Mouse (Mus musculus) gastrocnemius, postnatal 14 days (tissue): ENCODE data around the gene Clcnkb. TPM values are rescaled to one million over a fixed set of nuclear protein-coding genes. Genes with fewer than 3 reads are reported as not detected.
A peak's percentile ranks its signal among the peaks of the same experiment; 100 is the strongest.

Experiments used
- DNase-seq: peaks from one replicate; pipeline ENCODE4 v3.0.0; 2021; ENCODE audit warnings: mixed read lengths
- intact Hi-C: fragments of 180-260 bp; cut with DNase I; formaldehyde crosslinking; loops from one replicate; pipeline ENCODE4 v1.15.1; 2025; ENCODE audit warnings: low total_unique reads
- long read RNA-seq, 2 experiments: library from polyadenylated mRNA; stranded (forward); transcript quantifications; one replicate each; pipeline ENCODE4 v2.0.0; 2021
- total RNA-seq, 2 experiments: library from RNA; stranded (reverse); gene quantifications; 2 replicates each; pipeline ENCODE4 v1.2.3; 2021

Gene Clcnkb
- total RNA-seq = under 1 TPM; 0.31 to 0.80 TPM
- long read RNA-seq, experiment 1, partial matches to known transcripts = 1 of 2 reads
- long read RNA-seq, experiment 1, other reads (novel, unspliced or antisense) = 1 of 2 reads
- long read RNA-seq, experiment 2, partial matches to known transcripts = 1 of 1 reads
- long read RNA-seq, experiment 2, other reads (novel, unspliced or antisense) = 0 of 1 reads

DNA sequence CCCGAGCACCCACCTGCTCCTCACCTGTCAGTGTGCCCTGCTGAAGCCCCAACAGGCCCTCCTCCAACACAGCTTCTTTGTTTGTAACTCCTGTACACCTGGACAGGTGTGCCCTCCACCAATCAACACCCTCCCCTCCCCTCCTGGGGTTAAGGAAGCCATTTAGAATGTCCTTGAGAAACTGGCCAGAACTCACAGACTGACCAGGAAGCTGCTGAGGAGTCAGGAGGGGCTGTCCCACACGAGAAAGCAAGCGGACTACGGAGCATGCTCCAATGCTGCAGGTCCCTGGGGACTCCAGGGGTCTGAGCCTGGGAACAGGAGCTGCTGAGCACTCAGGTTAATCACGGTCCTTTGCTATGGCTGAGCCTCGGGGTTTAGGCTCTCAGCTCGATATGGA is at the start of gene Clcnkb:
Clcnkb (minus strand) TSS at position 91 of the 400 bp plus-strand sequence.
- intact Hi-C loops = no loop called here
- DNase-seq = no peak

DNA sequence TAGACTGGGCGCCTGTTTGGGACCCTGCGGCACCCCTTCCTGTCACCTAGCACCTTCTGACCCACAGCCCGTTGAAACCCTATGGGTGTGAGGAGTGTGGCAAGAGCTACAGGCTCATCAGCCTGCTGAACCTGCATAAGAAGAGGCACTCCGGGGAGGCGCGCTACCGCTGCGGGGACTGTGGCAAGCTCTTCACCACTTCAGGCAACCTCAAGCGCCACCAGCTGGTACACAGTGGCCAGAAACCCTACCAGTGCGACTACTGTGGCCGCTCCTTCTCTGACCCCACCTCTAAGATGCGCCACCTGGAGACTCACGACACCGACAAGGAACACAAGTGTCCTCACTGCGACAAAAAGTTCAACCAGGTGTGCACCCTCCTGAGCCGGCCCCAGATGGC is 48.9 kb upstream of the Clcnkb start:
- no peak for DNase-seq
- intact Hi-C loops = no loop called here

DNA sequence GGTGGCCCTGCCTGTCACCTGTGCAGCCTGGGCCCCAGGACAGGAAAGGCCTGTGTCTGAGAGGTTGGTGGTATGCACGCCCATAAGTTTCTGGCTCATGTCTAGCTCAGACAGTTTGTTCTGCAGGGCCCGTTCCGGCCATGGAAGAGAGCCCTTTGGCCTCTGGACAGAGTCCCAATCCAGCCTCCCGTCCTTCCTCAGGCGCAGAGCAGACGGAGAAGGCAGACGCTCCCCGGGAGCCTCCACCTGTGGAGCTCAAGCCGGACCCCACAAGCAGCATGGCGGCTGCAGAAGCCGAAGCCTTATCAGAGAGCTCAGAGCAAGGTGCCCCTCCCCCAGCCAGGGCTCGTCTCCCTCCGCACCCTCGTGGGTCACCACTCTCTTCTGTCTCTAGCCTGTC is 47.7 kb upstream of the Clcnkb start:
- intact Hi-C loops = no loop called here
- DNase-seq = no peak

GRCm38 (mm10) chr4:141461576-141461975 is 45.8 kb upstream of the Clcnkb start:
- intact Hi-C loops = no loop called here
- DNase-seq = no peak

DNA sequence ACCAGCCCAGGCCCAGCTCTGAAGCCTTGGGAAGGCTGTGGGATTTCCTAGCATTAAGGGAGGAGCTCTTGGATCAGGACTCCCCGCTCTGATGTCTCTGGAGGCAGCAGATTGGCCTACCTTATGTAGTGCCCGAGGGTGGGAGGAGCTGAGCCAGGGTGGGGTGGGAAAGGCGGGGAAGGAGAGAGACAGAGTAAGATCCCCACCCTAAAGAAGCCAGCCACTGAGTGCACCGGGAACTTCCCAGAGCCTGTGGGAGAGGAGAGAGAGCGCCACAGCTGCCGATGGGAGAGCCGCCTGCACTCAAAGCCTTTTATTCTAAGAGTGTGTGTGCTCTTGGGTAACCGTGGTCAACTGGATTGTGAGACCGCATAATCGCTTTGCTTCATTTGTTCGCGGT is 45.3 kb upstream of the Clcnkb start:
- intact Hi-C loops = no loop called here
- no peak for DNase-seq

DNA sequence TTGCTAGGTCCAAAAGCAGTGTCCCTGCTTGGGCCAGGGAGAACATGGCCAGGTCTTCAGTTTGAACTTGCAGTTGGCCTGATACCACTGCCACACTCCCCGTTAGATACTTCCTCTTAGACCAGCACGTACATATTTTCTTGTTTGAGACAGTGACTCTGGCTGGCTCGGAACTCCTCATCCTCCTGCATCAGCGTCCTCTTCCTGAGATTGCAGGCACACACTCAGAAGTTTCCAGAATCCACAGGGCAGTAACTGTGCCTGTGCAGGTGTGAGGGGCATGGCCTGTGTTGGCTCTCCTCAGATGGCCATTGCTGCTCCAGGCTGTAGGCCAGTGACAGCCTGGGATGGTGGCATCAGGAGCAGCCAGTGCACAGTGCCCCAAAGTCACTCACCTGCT is 44.7 kb upstream of the Clcnkb start:
- intact Hi-C loops = no loop called here

GRCm38 (mm10) chr4:141459766-141460165 is 44.0 kb upstream of the Clcnkb start:
- no peak for DNase-seq
- intact Hi-C loops = no loop called here

More for the DNA sequence above, 44.7 kb upstream of the Clcnkb start:
- DNase-seq = no peak

DNA sequence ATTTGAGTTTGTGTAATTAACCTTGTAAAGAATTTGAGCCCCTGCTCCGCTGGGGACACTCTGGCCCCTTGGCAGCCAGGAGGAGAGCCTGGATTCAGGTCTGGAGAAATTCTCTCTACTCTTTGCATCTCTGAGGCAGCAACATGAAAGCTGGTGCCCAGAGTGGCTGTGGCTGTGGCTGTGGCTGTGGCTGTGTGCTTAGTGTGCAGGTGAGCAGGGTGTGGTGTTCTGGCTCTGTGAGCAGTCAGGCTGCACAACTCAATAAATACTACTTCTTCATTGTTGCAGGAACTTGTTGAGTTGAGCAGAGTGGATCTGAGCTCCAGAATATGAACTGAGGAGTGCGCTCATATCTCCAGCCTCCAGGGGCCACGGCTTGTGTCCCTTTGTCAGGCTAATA is 43.1 kb upstream of the Clcnkb start:
- no peak for DNase-seq
- intact Hi-C loops = no loop called here

DNA sequence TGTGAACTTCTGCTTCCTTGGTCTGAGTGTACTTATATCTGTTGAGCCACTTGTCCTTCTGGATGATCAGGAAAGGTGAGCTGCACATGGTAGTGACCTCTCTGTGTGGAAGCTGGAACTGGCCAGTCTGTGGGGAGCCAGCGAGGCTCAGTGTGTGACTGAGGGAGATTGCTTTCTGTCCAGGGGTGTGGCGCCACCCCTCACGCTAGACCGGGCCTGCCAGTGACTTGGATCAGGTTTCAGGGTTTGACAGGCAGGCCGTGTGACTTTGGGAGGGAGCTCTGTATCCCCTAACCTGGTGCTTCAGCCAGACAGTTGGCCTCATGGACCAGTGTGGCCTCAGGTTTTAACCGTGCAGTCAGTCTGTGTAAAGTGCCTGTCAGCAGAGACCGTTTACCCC is 42.4 kb upstream of the Clcnkb start:
- intact Hi-C loops = no loop called here
- peak; percentile 76 for DNase-seq

DNA sequence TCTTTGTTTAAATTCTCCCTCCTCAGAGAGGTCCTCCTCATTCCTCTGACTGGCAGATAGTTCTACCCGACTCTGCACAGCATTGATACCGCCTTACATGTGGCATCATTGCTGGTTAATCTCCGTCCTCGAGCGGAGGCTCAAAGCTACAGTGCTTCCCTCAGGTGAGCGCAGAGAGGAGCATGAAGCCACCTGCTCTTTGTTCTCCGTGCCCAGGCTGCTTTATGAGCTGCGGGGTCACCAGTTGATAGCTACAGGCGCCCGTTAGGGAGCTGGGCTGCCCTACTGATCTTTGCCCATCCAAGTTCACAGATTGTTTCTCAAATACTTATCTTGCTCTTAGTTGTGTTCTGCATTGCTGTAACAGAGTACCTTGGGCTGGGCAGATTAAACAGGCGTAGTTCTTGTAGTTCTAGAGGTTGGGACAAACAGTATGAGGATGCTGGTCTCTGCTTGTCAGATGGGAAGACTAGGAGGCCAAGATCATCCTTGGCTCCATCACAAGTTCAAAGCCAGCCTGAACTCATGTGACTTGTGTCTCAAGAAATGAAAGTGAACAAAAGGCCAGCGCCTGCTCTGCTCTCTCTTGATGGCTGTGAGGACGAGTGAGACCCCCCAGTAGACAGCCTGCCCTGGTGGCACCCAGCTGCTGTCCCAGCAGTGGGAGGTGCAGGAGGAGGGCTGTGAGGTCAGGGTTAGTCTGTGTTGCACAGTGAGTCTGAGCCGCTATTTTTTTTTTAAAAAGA is 40.6 kb upstream of the Clcnkb start:
- DNase-seq = no peak
- intact Hi-C loops = no loop called here

- no peak for DNase-seq
- intact Hi-C loops = no loop called here
Measured at GRCm38 (mm10) chr4:141455526-141455925, 39.7 kb upstream of the Clcnkb start.

DNA sequence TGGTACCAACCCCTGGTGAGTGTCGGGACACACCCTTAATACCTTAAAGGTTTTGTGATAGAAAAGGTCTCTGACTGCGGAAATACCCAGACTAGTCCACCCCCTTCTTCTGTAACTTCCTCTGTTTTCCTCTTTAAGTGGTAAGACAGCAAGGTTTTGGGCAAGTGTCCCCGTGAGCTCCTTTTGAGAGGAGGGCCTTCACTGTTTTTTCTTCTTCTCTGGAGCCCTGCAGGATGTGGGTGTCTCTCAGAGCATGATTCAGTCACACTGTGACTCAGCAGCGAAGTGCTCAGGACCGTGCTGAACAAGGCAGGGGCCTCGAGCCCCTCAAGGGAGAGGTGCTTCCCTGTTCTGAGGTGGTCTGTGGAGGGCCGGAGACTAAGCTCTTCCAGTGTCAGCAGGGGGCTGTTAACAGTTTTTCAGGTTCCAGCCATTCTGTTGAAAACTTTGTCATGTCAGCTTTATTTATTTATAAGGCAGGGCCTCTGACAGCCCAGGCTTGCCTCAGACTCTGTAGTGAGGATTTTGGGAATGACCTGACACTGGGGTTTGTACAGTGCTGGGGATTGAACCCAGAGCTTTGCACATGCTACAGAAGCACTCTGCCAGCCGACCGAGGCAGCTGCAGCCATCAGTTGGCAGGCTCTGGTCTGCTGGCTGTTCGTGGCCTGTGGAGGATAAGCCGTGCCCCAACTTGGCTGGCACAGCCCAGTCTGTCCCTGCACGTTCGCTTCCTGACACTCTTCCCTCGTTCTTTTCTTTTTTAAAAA is 39.0 kb upstream of the Clcnkb start:
- intact Hi-C loops = no loop called here
- no peak for DNase-seq

- no peak for DNase-seq
- intact Hi-C loops = no loop called here
Measured at GRCm38 (mm10) chr4:141451916-141452450, 36.2 kb upstream of the Clcnkb start.

DNA sequence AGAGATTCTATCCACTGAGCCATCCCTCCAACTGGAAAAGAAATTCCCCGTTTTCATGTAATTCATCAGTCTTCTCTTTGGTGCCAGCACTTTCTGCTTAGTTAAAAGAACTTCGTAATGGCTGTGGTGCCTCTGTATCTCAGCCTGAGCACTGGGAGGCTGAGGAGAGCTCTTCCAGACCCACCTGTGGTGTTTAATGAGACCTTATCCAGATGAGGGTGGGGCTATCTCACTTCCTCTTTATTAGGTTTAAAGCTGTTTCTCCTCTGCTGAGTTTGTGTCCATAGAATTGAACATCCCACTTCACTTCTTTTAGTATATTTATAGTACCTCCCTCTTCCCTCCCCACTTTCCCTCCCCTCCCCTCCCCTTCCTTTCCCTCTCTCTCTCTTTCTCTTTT is 35.4 kb upstream of the Clcnkb start:
- intact Hi-C loops = no loop called here
- DNase-seq = no peak

- intact Hi-C loops = no loop called here
- DNase-seq = no peak
Measured at GRCm38 (mm10) chr4:141446211-141446610, 30.4 kb upstream of the Clcnkb start.

- DNase-seq = no peak
- intact Hi-C loops = no loop called here
Measured at GRCm38 (mm10) chr4:141445328-141445720, 29.5 kb upstream of the Clcnkb start.

- intact Hi-C loops = no loop called here
- peak; percentile 90 for DNase-seq
Measured at GRCm38 (mm10) chr4:141444451-141445327, 28.9 kb upstream of the Clcnkb start, which contains the start of gene Zbtb17. Gene Zbtb17, plus strand, starts transcription at chr4:141444654.

DNA sequence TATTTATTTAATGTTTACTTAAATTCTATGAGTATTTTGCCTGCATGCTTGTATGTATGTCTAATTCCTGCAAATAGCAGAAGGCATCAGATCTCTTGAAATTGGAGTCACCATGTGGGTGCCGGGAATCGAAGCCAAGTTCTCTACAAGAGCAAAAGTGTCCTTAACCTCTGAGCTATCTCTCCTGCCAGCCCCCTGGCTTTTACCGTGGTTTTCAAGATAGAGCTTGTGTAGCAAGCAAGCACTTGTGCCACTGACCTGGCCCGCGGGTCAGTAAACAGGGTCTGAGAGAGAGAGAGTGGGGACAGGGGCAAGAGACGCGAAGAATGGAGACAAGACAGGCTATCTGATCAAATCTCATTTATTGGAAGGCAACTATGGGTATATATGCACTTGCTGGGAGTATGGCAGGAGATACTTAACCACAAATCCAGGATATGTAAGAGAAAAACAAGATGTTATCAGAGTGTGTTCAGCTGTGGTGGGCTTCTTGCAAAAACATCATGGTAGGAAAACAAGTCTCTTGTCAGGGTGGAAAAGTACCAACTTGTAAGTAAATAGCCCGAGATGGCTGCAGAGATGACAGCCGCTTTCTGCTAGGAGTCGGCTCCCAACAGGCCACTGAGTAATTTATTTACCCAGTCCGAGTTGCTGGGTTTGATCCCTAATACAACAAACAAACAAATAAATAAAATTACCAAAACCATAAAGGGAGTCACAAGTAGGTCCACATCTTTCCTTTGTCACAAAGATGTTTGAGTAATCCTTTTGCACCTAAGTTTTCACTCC is 28.0 kb upstream of the Clcnkb start:
- no peak for DNase-seq
- intact Hi-C loops = no loop called here

DNA sequence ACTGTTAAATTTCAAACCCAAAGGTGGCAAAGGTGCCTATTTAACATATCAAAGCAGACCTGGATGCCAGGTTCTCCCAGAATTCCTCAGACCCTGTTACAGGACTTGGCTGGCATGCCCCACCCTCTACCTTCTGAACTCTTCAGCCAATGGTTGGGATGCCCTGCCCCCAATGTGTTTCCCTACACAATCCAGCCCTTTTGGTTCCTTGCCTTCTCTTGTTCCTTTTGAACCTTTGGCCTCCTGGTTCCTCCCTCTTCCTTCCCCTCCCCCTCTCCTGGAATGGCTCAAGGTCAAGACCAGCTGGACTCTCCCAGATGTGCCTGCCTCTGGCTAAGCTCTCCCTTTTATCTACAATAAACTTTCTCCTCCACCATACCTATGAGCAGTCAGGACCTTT is 25.1 kb upstream of the Clcnkb start:
- intact Hi-C loops = no loop called here
- DNase-seq = no peak
